Mouse (Mus musculus) olfactory bulb, adult 2 months (tissue): ENCODE data around the gene Pigk. TPM values are rescaled to one million over a fixed set of nuclear protein-coding genes. Genes with fewer than 3 reads are reported as not detected.

Source experiments
- H3K27ac ChIP-seq: fragments of 200-500 bp; 2 replicates; pipeline ENCODE4 v1.5.1; 2012; ENCODE audit warnings: low read depth, low read length; ENCODE audit not compliant: insufficient read depth
- H3K4me1 ChIP-seq: fragments of 200-500 bp; 2 replicates; pipeline ENCODE4 v1.6.1; 2012; ENCODE audit warnings: low read length; ENCODE audit not compliant: control insufficient read depth, insufficient read depth
- H3K4me3 ChIP-seq: fragments of 200-500 bp; 2 replicates; pipeline ENCODE4 v1.5.1; 2012; ENCODE audit warnings: mild to moderate bottlenecking, low read depth, low read length, moderate library complexity; ENCODE audit not compliant: insufficient read depth
- CTCF ChIP-seq: fragments of 200-500 bp; IDR thresholded peaks from 2 replicates; pipeline ENCODE4 v1.5.1; 2012; ENCODE audit warnings: low read depth, mild to moderate bottlenecking, low read length, moderate library complexity; ENCODE audit not compliant: insufficient read depth
- POLR2A ChIP-seq: fragments of 200-500 bp; IDR thresholded peaks from 2 replicates; pipeline ENCODE4 v1.6.1; 2012; ENCODE audit warnings: mild to moderate bottlenecking, low read depth, low read length, moderate library complexity; ENCODE audit not compliant: insufficient read depth
- WGBS: fragments of 180-500 bp; shearing (Covaris S2); methylation state at CpG from one replicate; pipeline ENCODE4 v1.1.7; 2018; 5-methylcytosine and 5-hydroxymethylcytosine counted together
- polyA plus RNA-seq: library from polyadenylated mRNA; stranded (reverse); fragments of >200 nt; gene quantifications from 2 replicates; pipeline ENCODE4 v1.2.4, GENCODE M21; 2012; ENCODE audit warnings: low replicate concordance; ENCODE audit not compliant: missing spikeins, insufficient read depth, insufficient read length

The Pigk gene
- polyA plus RNA-seq, 1 experiment, result not detected

- Histone ChIP-seq H3K27ac (no peak overlapping the region), H3K4me3 (no peak overlapping the region), H3K4me1 (no peaks in the 10 kb centered on the region)
- WGBS, result 82% methylated on average over 9 of the region's 9 CpGs
- TF ChIP-seq POLR2A (no peak), CTCF (no peak)
Measured at GRCm38 (mm10) chr3:152799738-152800431, 86.0 kb downstream of the Pigk start.

GRCm38 (mm10) chr3:152813905-152814304 is 100.0 kb downstream of the Pigk start:
- 80% methylated on average over 4 of the region's 4 CpGs for WGBS
- no peak overlapping the region for H3K27ac ChIP-seq
- no peak for TF ChIP-seq CTCF

GRCm38 (mm10) chr3:152815110-152815509 is 101.2 kb downstream of the Pigk start:
- 93% methylated on average over 5 of the region's 5 CpGs for WGBS
- peaks cover 3% of the 10 kb centered on the region for H3K4me1 ChIP-seq
- H3K4me3 ChIP-seq, result no peak overlapping the region
- H3K27ac ChIP-seq, result no peak overlapping the region
- TF ChIP-seq CTCF, result no peak
- no peak for TF ChIP-seq POLR2A

More at GRCm38 (mm10) chr3:152813905-152814304, 100.0 kb downstream of the Pigk start:
- Histone ChIP-seq H3K4me1 (peaks cover 3% of the 10 kb centered on the region), H3K4me3 (no peak overlapping the region)

GRCm38 (mm10) chr3:152820406-152820805 is 106.5 kb downstream of the Pigk start:
- H3K4me1 ChIP-seq, result peaks cover 4% of the 10 kb centered on the region; the same call in 1 of the 2 replicates
- 86% methylated on average over 3 of the region's 3 CpGs for WGBS
- no peak overlapping the region for H3K4me3 ChIP-seq
- no peak overlapping the region for H3K27ac ChIP-seq
- TF ChIP-seq POLR2A (no peak), CTCF (no peak)

GRCm38 (mm10) chr3:152821202-152821601 is 107.3 kb downstream of the Pigk start:
- Histone ChIP-seq H3K4me3 (no peak overlapping the region), H3K27ac (no peak overlapping the region), H3K4me1 (peaks cover 4% of the 10 kb centered on the region; the same call in 1 of the 2 replicates)
- TF ChIP-seq POLR2A (no peak), CTCF (no peak)
- 65% methylated on average over 14 of the region's 14 CpGs for WGBS

GRCm38 (mm10) chr3:152831377-152831776 is 117.5 kb downstream of the Pigk start:
- Histone ChIP-seq H3K4me1 (no peaks in the 10 kb centered on the region), H3K4me3 (no peak overlapping the region), H3K27ac (no peak overlapping the region)
- TF ChIP-seq POLR2A (no peak), CTCF (no peak)
- WGBS, result 67% methylated on average over 3 of the region's 3 CpGs

GRCm38 (mm10) chr3:152831974-152832373 is 118.1 kb downstream of the Pigk start:
- TF ChIP-seq CTCF (no peak), POLR2A (no peak)
- no peak overlapping the region for H3K4me3 ChIP-seq
- no peaks in the 10 kb centered on the region for H3K4me1 ChIP-seq
- H3K27ac ChIP-seq, result no peak overlapping the region
- 93% methylated on average over 9 of the region's 9 CpGs for WGBS

GRCm38 (mm10) chr3:152832436-152832835 is 118.5 kb downstream of the Pigk start:
- TF ChIP-seq POLR2A, result no peak
- TF ChIP-seq CTCF, result no peak
- whole genome bisulfite sequencing, result 78% methylated on average over 4 of the region's 4 CpGs
- no peak overlapping the region for H3K27ac ChIP-seq

GRCm38 (mm10) chr3:152837407-152837806 is 123.5 kb downstream of the Pigk start:
- H3K27ac ChIP-seq, result no peak overlapping the region

More at GRCm38 (mm10) chr3:152832436-152832835, 118.5 kb downstream of the Pigk start:
- Histone ChIP-seq H3K4me3 (no peak overlapping the region), H3K4me1 (no peaks in the 10 kb centered on the region)

GRCm38 (mm10) chr3:152837938-152838337 is 124.0 kb downstream of the Pigk start:
- H3K27ac ChIP-seq, result no peak overlapping the region
- H3K4me3 ChIP-seq, result no peak overlapping the region
- no peak for TF ChIP-seq CTCF
- TF ChIP-seq POLR2A, result no peak
- 85% methylated on average over 1 of the region's 1 CpGs for whole genome bisulfite sequencing
- peaks cover 14% of the 10 kb centered on the region for H3K4me1 ChIP-seq

More at GRCm38 (mm10) chr3:152837407-152837806, 123.5 kb downstream of the Pigk start:
- WGBS, result 78% methylated on average over 2 of the region's 2 CpGs
- Histone ChIP-seq H3K4me3 (no peak overlapping the region), H3K4me1 (peaks cover 14% of the 10 kb centered on the region)
- TF ChIP-seq CTCF, result no peak
- no peak for TF ChIP-seq POLR2A
